Mouse (Mus musculus) lung, embryonic 14.5 days (tissue): ENCODE measurements around the gene Erc2. TPM values are rescaled to one million over a fixed set of nuclear protein-coding genes. Genes with fewer than 3 reads are reported as not detected.

Experiments
- ATAC-seq: fragments of 200-750 bp; cut with Nextera tagmentation; 2 replicates; pipeline ENCODE4 v1.8.0; 2017; ENCODE audit warnings: mild to moderate bottlenecking, moderate TSS enrichment, moderate library complexity; ENCODE audit not compliant: insufficient read depth
- DNase-seq: peaks from one replicate; pipeline ENCODE4 v3.0.0-alpha.2; 2015
- H3K27ac ChIP-seq: fragments of 300-500 bp; sonication (generic); 2 replicates; pipeline ENCODE4 v1.5.1; 2014; ENCODE audit warnings: low read depth, mild to moderate bottlenecking, moderate library complexity
- H3K27me3 ChIP-seq: fragments of 300-500 bp; sonication (generic); 2 replicates; pipeline ENCODE4 v1.6.1; 2014; ENCODE audit warnings: low read length, control low read depth; ENCODE audit not compliant: insufficient read depth
- H3K36me3 ChIP-seq: fragments of 300-500 bp; sonication (generic); 2 replicates; pipeline ENCODE4 v1.6.1; 2014; ENCODE audit warnings: control low read depth; ENCODE audit not compliant: insufficient read depth
- H3K4me1 ChIP-seq: fragments of 300-500 bp; sonication (generic); 2 replicates; pipeline ENCODE4 v1.6.1; 2014; ENCODE audit warnings: antibody characterized with exemption, control low read depth; ENCODE audit not compliant: insufficient read depth
- H3K4me2 ChIP-seq: fragments of 300-500 bp; sonication (generic); 2 replicates; pipeline ENCODE4 v1.6.1; 2014; ENCODE audit warnings: mild to moderate bottlenecking
- H3K4me3 ChIP-seq: fragments of 300-500 bp; sonication (generic); 2 replicates; pipeline ENCODE4 v1.5.1; 2014; ENCODE audit warnings: low read depth, low read length
- H3K9ac ChIP-seq: fragments of 300-500 bp; sonication (generic); 2 replicates; pipeline ENCODE4 v1.6.1; 2014
- H3K9me3 ChIP-seq: fragments of 300-500 bp; sonication (generic); 2 replicates; pipeline ENCODE4 v1.6.1; 2016; ENCODE audit warnings: low read depth, low read length, control low read depth
- CTCF ChIP-seq: IDR thresholded peaks from 2 replicates; pipeline ENCODE4 v1.5.1; 2016; ENCODE audit warnings: antibody characterized with exemption, low read depth
- WGBS: fragments of 180-500 bp; shearing (Covaris S2); extraction: QIAGEN DNeasy Blood & Tissue Kit; methylation state at CpG from one replicate; pipeline ENCODE4 v1.1.7; 2014; 5-methylcytosine and 5-hydroxymethylcytosine counted together
- polyA plus RNA-seq: library from polyadenylated mRNA; unstranded; fragments of >200 nt; fragmentation: Nextera tagmentation; extraction: Ambion mirVana; gene quantifications from 2 replicates; pipeline ENCODE4 v1.2.1, GENCODE M21; 2014

The Erc2 gene
- polyA plus RNA-seq, 1 experiment from 2014 or later = 2.1 TPM

DNA sequence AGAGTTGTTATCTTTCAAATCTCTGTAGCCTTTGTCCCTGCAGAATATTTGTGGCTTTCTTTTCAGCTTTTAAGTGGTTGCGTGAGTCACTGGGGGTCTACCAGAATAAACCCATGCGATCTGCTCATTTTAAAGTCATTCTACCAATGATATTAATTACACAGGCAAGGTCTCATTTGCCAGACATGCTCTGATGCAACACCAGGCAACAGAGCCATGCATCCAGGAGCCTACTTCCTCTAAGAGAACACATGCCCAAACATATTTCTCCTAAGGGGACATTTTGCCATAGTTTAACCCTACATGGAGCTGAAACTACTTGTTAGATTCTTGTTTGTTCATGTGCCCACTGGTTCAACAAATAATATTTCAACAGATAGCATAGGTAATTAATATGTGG is 584.1 kb downstream of the Erc2 start:
- Histone ChIP-seq H3K9ac (no peak overlapping the region), H3K9me3 (no peaks in the 10 kb centered on the region), H3K36me3 (no peaks in the 10 kb centered on the region), H3K4me2 (no peak overlapping the region), H3K4me1 (no peaks in the 10 kb centered on the region), H3K27ac (no peak overlapping the region), H3K27me3 (no peaks in the 10 kb centered on the region), H3K4me3 (no peak overlapping the region)
- ATAC-seq (no peak), DNase-seq (no peak)
- TF ChIP-seq CTCF = no peak
- WGBS = 93% methylated on average over 2 of the region's 2 CpGs

DNA sequence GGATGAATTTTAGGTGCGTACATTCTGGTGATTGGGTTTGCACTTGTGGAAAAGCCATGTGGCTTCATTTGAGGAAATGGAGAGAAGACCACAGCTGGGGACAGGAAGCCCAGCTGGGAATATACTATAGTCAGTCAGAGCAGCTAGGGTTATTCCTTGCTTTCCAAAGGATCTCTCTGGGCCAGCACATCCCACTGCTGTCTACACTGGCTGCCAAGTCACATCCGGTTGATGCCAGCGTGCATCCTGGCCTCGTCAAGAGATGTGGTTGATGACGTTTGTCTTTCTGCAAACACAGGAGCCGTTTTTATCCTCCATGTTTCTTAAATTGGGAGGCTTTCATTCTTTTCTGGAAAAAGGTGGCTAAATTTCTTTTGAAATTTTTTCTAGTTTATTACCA is 603.3 kb downstream of the Erc2 start:
- Histone ChIP-seq H3K9me3 (no peaks in the 10 kb centered on the region), H3K4me1 (no peaks in the 10 kb centered on the region), H3K9ac (no peak overlapping the region), H3K4me3 (no peak overlapping the region), H3K27ac (no peak overlapping the region), H3K36me3 (no peaks in the 10 kb centered on the region), H3K27me3 (no peaks in the 10 kb centered on the region), H3K4me2 (no peak overlapping the region)
- DNase-seq (no peak), ATAC-seq (no peak)
- TF ChIP-seq CTCF = no peak
- 86% methylated on average over 6 of the region's 6 CpGs for WGBS

DNA sequence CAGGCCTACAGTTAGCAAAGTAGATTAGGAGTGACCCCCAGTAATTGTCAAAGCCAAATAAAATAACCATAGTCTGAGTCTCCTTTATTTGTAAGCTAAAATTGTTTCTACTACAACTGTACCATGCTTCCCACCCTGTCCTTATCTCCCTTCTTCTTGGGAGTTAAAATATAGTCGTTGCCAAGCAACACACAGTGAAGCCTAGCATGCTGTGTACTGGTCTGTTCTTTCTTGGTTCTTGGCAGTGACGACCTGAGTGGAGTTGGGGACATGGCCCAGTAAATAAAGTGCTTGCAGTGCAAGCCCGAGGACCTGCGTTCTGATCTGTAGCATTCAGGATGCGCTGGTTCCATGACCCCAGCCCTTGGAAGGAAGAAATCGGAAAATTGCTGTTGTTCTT is 608.3 kb downstream of the Erc2 start:
- no peaks in the 10 kb centered on the region for H3K4me1 ChIP-seq
- no peaks in the 10 kb centered on the region for H3K27me3 ChIP-seq
- no peaks in the 10 kb centered on the region for H3K36me3 ChIP-seq
- ATAC-seq (no peak), DNase-seq (no peak)
- WGBS = 70% methylated on average over 6 of the region's 6 CpGs
- no peak for TF ChIP-seq CTCF
- no peaks in the 10 kb centered on the region for H3K9me3 ChIP-seq
- H3K9ac ChIP-seq = no peak overlapping the region
- H3K4me3 ChIP-seq = no peak overlapping the region
- no peak overlapping the region for H3K27ac ChIP-seq
- no peak overlapping the region for H3K4me2 ChIP-seq

DNA sequence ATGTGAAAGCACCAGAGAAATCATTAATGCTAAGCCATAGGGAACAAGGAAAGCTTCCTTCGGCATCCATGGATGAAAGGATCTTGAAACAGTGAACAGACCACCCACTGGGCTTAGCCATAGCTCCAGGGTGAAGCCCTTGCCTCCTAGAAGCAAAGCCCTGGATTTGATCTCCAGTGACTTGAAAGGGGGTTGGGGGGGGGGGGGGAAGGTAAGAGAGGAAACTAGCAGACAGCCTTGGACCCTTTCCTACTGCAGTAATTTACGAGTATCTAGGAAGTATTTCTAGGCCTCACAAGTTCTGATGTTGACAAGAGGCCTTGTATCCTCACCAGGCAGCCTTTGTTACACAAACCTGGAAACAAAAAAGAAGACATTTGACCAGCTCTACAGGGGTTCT is 609.0 kb downstream of the Erc2 start:
- no peak for TF ChIP-seq CTCF
- no peaks in the 10 kb centered on the region for H3K36me3 ChIP-seq
- no peak overlapping the region for H3K27ac ChIP-seq
- H3K9ac ChIP-seq = no peak overlapping the region
- no peaks in the 10 kb centered on the region for H3K4me1 ChIP-seq
- H3K27me3 ChIP-seq = no peaks in the 10 kb centered on the region
- H3K4me3 ChIP-seq = no peak overlapping the region
- no peak overlapping the region for H3K4me2 ChIP-seq
- ATAC-seq = no peak
- WGBS = 75% methylated on average over 2 of the region's 2 CpGs
- H3K9me3 ChIP-seq = no peaks in the 10 kb centered on the region
- no peak for DNase-seq

DNA sequence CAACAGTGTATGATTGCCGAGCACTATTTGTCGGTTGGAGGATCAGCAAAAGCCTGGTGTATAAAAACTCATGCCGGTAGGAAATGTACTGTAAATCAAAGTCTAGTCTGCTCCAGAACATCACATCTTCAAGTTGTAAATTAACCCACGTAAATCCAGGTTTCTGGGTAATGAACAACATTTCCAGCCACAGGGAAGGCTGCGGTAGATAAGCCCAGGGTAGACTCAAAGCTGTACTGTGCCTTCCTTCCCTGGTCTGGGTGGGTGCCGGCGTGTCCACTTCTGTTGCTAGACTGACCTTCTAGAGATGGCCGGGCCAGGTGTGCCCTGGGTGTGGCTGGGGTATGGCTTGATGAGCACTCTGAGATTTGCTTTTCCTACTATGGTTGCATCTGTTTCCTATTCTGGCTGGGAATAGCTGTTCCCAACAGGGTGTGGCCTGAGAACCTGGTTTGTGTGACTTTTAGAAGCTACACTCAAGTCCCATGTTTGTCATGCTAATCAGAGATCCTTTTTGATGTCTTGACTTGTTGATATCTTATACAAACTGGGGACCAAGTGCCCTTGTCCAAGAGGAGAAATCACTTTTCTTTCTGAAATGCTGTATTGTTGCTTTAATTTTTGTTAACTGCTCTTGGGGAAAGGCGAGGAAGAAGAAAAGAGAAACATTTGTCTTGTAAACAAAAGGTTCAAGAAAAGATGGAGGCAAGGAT is 616.3 kb downstream of the Erc2 start:
- H3K36me3 ChIP-seq = no peaks in the 10 kb centered on the region
- no peak overlapping the region for H3K4me3 ChIP-seq
- no peaks in the 10 kb centered on the region for H3K4me1 ChIP-seq
- 81% methylated on average over 9 of the region's 9 CpGs for WGBS
- no peak for DNase-seq
- H3K9ac ChIP-seq = no peak overlapping the region
- H3K9me3 ChIP-seq = no peaks in the 10 kb centered on the region
- no peak for ATAC-seq
- TF ChIP-seq CTCF = no peak
- H3K27me3 ChIP-seq = no peaks in the 10 kb centered on the region
- no peak overlapping the region for H3K27ac ChIP-seq
- no peak overlapping the region for H3K4me2 ChIP-seq

DNA sequence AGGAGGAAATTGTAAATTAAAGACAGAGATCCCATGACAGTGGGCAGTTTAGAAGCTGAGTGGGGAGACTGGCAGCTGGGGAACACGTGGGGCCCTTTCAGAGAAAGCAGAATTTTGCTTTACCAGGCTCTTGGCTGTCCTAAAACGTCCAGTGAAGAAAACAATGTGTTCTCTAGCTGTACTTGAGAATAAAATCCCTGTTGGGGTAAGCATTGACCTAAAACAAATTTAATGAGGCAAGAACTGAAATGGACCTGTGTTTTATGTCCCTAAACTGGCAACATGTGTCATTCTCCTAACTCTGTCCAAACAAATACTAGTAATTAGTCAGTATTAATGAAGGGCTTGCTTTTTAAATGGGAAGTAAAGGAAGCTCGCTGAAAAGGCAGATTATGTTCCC is 617.9 kb downstream of the Erc2 start:
- Histone ChIP-seq H3K9ac (no peak overlapping the region), H3K36me3 (no peaks in the 10 kb centered on the region), H3K4me2 (no peak overlapping the region), H3K27me3 (no peaks in the 10 kb centered on the region), H3K4me3 (no peak overlapping the region), H3K9me3 (no peaks in the 10 kb centered on the region), H3K4me1 (no peaks in the 10 kb centered on the region), H3K27ac (no peak overlapping the region)
- 45% methylated on average over 3 of the region's 3 CpGs for WGBS
- ATAC-seq (no peak), DNase-seq (no peak)
- no peak for TF ChIP-seq CTCF

DNA sequence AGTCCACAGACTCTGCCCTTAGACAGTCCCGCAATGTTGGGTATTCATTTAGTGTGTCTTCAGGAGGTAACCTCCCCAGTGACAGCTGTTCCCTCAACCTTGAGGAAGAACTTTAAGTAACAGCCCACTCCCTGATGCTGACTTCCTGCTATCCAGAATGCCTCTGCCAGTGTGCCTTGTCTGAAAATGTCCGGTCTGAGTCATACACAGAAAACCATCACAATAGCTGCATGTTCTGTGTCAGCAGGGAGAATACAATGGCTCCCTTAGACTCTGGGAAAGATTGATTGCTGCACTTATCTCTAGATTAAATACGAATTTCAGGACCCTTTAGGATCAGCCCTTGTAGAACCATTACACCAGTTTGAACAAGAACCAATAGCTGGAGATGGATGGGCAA is 620.5 kb downstream of the Erc2 start:
- Histone ChIP-seq H3K4me3 (no peak overlapping the region), H3K9ac (no peak overlapping the region), H3K27ac (no peak overlapping the region), H3K4me2 (no peak overlapping the region), H3K4me1 (no peaks in the 10 kb centered on the region), H3K36me3 (no peaks in the 10 kb centered on the region), H3K9me3 (no peaks in the 10 kb centered on the region), H3K27me3 (no peaks in the 10 kb centered on the region)
- no peak for TF ChIP-seq CTCF
- WGBS = 53% methylated on average over 3 of the region's 3 CpGs
- no peak for ATAC-seq
- no peak for DNase-seq
